Mouse (Mus musculus) c-Kit-positive CD71-negative TER-119-negative erythroid progenitor cells, embryonic 14.5 days (primary cell): Measurements from ENCODE around the gene Limk1.
A peak's percentile ranks its signal among the peaks of the same experiment; 100 is the strongest.

Experiments
- DNase-seq: peaks from one replicate; pipeline ENCODE4 v3.0.0-alpha.2; 2013; ENCODE audit warnings: low read depth

The Limk1 gene

GRCm38 (mm10) chr5:134630835-134631234 lies 57.6 kb downstream of the Limk1 start:
- DNase-seq = no peak

- no peak for DNase-seq
These were observed 58.9 kb downstream of the Limk1 start for GRCm38 (mm10) chr5:134629508-134629907.

GRCm38 (mm10) chr5:134622069-134622468 lies 66.3 kb downstream of the Limk1 start:
- DNase-seq = no peak

- DNase-seq = no peak
These were observed 67.2 kb downstream of the Limk1 start for GRCm38 (mm10) chr5:134621099-134621640.

- DNase-seq = no peak
These were observed 67.9 kb downstream of the Limk1 start for GRCm38 (mm10) chr5:134620457-134620856.

- DNase-seq = peak; percentile 56
These were observed 71.3 kb downstream of the Limk1 start for GRCm38 (mm10) chr5:134617071-134617470.

GRCm38 (mm10) chr5:134615780-134616179 lies 72.6 kb downstream of the Limk1 start:
- DNase-seq = no peak

- no peak for DNase-seq
These were observed 73.0 kb downstream of the Limk1 start for GRCm38 (mm10) chr5:134615380-134615779.

- DNase-seq = no peak
These were observed 73.6 kb downstream of the Limk1 start, which contains the start of gene Lat2 for GRCm38 (mm10) chr5:134614802-134615201. TSS of gene Lat2 (minus strand) at chr5:134615025.

- no peak for DNase-seq
These were observed 74.1 kb downstream of the Limk1 start for GRCm38 (mm10) chr5:134614296-134614695.

- DNase-seq = no peak
These were observed 74.7 kb downstream of the Limk1 start for GRCm38 (mm10) chr5:134613727-134614126.

GRCm38 (mm10) chr5:134611810-134612521 lies 76.4 kb downstream of the Limk1 start:
- no peak for DNase-seq

- no peak for DNase-seq
These were observed 78.3 kb downstream of the Limk1 start for GRCm38 (mm10) chr5:134609916-134610643.

GRCm38 (mm10) chr5:134607121-134607520 lies 81.3 kb downstream of the Limk1 start:
- peak; percentile 45 for DNase-seq

GRCm38 (mm10) chr5:134606314-134606713 lies 82.1 kb downstream of the Limk1 start:
- DNase-seq = no peak
